Mouse (Mus musculus) forebrain, postnatal 0 days (tissue): ENCODE data around the gene Wipf2. TPM values are rescaled to one million over a fixed set of nuclear protein-coding genes. Genes with fewer than 3 reads are reported as not detected.

Experiments used
- ATAC-seq: fragments of 200-750 bp; cut with Nextera tagmentation; 2 replicates; pipeline ENCODE4 v1.8.0; 2017; ENCODE audit warnings: mild to moderate bottlenecking, moderate library complexity
- DNase-seq: peaks from one replicate; pipeline ENCODE4 v3.0.0-alpha.2; 2015
- H3K27ac ChIP-seq: fragments of 300-500 bp; sonication (generic); 2 replicates; pipeline ENCODE4 v1.5.1; 2014; ENCODE audit warnings: low read depth, mild to moderate bottlenecking, antibody characterized with exemption, low read length, moderate library complexity, mixed read lengths
- H3K27me3 ChIP-seq: fragments of 300-500 bp; sonication (generic); 2 replicates; pipeline ENCODE4 v1.6.1; 2014; ENCODE audit warnings: mild to moderate bottlenecking, low read length, mixed read lengths; ENCODE audit not compliant: insufficient read depth
- H3K36me3 ChIP-seq: fragments of 300-500 bp; sonication (generic); 2 replicates; pipeline ENCODE4 v1.6.1; 2014; ENCODE audit warnings: mild to moderate bottlenecking, moderate library complexity; ENCODE audit not compliant: insufficient read depth
- H3K4me1 ChIP-seq: fragments of 300-500 bp; sonication (generic); 2 replicates; pipeline ENCODE4 v1.6.1; 2014; ENCODE audit warnings: antibody characterized with exemption; ENCODE audit not compliant: insufficient read depth
- H3K4me2 ChIP-seq: fragments of 300-500 bp; sonication (generic); 2 replicates; pipeline ENCODE4 v1.6.1; 2014; ENCODE audit warnings: low read depth, mild to moderate bottlenecking, moderate library complexity
- H3K4me3 ChIP-seq: fragments of 300-500 bp; sonication (generic); 2 replicates; pipeline ENCODE4 v1.5.1; 2014; ENCODE audit warnings: low read depth, low read length, mixed read lengths
- H3K9ac ChIP-seq: fragments of 300-500 bp; sonication (generic); 2 replicates; pipeline ENCODE4 v1.6.1; 2014; ENCODE audit warnings: mild to moderate bottlenecking
- H3K9me3 ChIP-seq: fragments of 300-500 bp; sonication (generic); 2 replicates; pipeline ENCODE4 v1.6.1; 2016; ENCODE audit warnings: low read length
- CTCF ChIP-seq: sonication (generic); IDR thresholded peaks from 2 replicates; pipeline ENCODE4 v1.5.1; 2016; ENCODE audit warnings: antibody characterized with exemption, control low read depth, low read depth
- WGBS: fragments of 180-500 bp; shearing (Covaris S2); extraction: QIAGEN DNeasy Blood & Tissue Kit; methylation state at CpG from one replicate; pipeline ENCODE4 v1.1.7; 2014; 5-methylcytosine and 5-hydroxymethylcytosine counted together
- polyA plus RNA-seq: library from polyadenylated mRNA; unstranded; fragments of >200 nt; fragmentation: Nextera tagmentation; extraction: Ambion mirVana; gene quantifications from 2 replicates; pipeline ENCODE4 v1.2.1, GENCODE M21; 2015
- total RNA-seq: library from RNA; depleted of rRNA; stranded (reverse); fragments of >200 nt; gene quantifications from 2 replicates; pipeline ENCODE4 v1.2.3, GENCODE M21; 2014

Gene Wipf2
- total and polyA plus RNA-seq, 2 experiments from 2014 or later: 3.0 to 8.2 TPM

DNA sequence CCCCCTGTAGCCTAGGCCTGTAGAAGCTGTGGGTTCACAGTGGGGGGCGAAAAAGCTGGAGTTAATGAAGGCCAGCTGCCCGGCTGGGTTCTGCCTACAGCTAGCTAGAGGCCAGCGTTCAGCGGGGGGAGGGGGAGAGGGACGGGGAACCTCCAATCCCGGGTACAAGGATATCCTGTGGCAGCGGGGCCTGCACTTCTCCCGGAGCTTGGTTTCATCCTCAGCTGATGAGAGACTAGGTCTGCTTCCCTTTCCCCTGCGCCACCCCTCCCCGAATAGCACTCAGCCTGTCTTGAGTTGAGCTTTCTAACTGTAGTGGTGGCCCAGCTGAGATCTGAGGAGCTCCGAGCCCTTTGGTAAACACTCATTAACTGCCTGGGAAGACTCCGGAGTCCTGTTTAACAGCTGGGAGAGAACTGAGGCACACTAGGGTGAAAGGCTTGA lies 62.5 kb downstream of the Wipf2 start:
- Histone ChIP-seq H3K27ac (peak overlapping the region; percentile 6; the same call in 1 of the 2 replicates), H3K9ac (no peak overlapping the region), H3K27me3 (no peaks in the 10 kb centered on the region), H3K4me1 (peaks cover 23% of the 10 kb centered on the region), H3K4me2 (no peak overlapping the region), H3K9me3 (no peaks in the 10 kb centered on the region), H3K36me3 (no peaks in the 10 kb centered on the region), H3K4me3 (no peak overlapping the region)
- WGBS: 17% methylated on average over 12 of the region's 12 CpGs
- ATAC-seq (0 out of 2 replicates have a peak, but pooled peaks have one; percentile 4), DNase-seq (no peak)
- TF ChIP-seq CTCF: no peak

DNA sequence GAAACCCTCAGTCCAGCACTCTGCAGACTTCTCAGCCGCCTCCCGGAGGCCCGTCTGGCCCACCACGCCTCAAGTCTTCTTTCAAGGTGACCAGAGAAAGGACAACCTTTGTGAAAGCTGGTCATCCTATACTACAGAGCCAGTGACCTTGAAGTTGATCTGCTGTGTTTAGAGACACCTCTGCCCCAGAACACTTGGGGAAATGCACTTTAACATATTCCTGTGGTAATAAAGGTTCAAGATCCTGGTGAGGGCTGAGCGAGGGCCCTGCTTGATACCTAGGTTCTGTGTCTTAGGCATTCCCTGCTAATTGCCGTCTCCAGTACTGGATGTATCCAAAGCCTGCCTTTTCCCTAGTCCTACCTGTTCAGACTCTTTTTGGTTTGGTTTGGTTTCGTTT lies 63.1 kb downstream of the Wipf2 start:
- H3K4me2 ChIP-seq: no peak overlapping the region
- DNase-seq (no peak), ATAC-seq (no peak)
- H3K27me3 ChIP-seq: no peaks in the 10 kb centered on the region
- no peak overlapping the region for H3K4me3 ChIP-seq
- H3K36me3 ChIP-seq: no peaks in the 10 kb centered on the region
- 78% methylated on average over 7 of the region's 7 CpGs for WGBS
- no peak for TF ChIP-seq CTCF
- H3K27ac ChIP-seq: no peak overlapping the region
- no peaks in the 10 kb centered on the region for H3K9me3 ChIP-seq
- H3K9ac ChIP-seq: no peak overlapping the region
- peaks cover 23% of the 10 kb centered on the region for H3K4me1 ChIP-seq

DNA sequence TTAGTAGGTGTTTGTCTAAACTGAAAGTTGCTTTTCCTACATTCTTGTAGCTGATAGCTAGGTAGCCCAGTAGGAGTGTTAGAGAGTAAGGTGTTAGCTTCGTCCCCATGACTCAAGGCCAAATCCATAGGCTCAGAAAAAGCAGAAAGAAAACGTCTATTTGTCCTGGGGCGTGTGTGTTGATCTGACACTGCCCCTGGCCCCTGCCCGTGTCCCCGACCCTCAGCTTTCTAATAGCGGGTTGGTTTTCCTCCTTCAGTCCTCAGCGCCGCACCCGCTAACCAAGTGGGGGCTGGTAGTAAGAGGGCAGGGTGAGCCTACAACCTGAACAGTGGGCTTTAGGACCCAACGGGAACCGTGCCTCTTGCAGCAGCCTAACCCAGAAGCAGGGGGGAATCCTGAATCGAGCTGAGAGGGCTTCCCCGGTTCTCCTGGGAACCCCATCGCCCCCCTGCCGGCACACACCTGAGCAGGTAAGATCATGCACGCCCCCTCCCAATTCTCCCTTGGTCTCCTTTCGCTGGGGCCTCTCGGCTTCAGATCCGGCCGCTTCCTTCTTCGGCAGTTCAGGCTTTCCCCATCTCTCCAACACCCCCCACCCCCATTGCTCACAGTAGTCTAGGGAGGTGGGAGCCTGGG lies 64.1 kb downstream of the Wipf2 start, which contains the start of gene Rara:
Rara (plus strand) TSS at position 381 of the 639 bp plus-strand sequence.
- peak; percentile 56 for DNase-seq
- Histone ChIP-seq H3K9me3 (no peaks in the 10 kb centered on the region), H3K4me2 (peak within 1 kb of the TSS; percentile 63), H3K4me1 (peaks cover 23% of the 10 kb centered on the region), H3K27ac (no peak within 1 kb of the TSS), H3K36me3 (no peaks in the 10 kb centered on the region), H3K9ac (peak within 1 kb of the TSS; percentile 73), H3K4me3 (peak within 1 kb of the TSS; percentile 60), H3K27me3 (no peaks in the 10 kb centered on the region)
- TF ChIP-seq CTCF: no peak
- WGBS: 14% methylated on average over 21 of the region's 21 CpGs
- ATAC-seq: peak; percentile 58

DNA sequence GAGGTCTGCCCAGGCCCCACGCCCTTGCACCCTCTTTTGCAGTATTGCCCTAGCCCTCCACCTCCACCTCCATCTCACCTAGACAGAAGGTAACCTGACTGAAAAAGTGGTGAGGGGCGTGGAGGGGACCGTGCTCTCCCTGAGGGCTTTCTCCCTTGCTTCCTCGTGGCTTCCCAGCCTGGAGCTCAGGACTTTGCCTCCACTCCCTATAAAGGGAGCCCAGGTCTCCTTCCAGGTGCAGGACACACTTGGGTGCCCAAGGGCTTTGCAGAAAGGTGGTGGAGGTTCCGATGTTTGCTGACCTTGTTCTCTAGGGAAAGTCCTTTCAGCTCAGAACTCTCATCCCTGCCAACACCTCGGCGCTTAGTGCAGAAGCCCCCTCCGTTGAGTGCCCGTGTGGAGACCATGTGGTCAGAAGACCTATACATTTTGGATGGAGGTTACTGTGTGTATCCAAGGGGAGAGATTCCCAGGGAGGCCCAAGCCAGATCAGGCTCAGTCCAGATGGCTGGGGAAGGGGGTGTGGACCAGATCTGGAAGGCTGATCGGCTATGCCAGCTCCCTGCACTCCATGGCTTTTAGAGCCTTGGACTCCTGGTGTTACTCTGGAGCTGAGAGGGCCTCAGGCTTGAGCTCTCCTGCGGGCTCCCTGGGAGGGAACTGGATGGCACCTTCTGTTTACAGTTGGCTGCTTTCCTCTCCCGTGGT lies 64.9 kb downstream of the Wipf2 start:
- Histone ChIP-seq H3K4me1 (peaks cover 23% of the 10 kb centered on the region), H3K4me2 (peak overlapping the region; percentile 63), H3K27ac (no peak overlapping the region), H3K36me3 (no peaks in the 10 kb centered on the region), H3K9ac (peak overlapping the region; percentile 73), H3K4me3 (peak overlapping the region; percentile 60), H3K9me3 (no peaks in the 10 kb centered on the region), H3K27me3 (no peaks in the 10 kb centered on the region)
- ATAC-seq: no peak
- no peak for DNase-seq
- 12% methylated on average over 12 of the region's 12 CpGs for WGBS
- no peak for TF ChIP-seq CTCF

DNA sequence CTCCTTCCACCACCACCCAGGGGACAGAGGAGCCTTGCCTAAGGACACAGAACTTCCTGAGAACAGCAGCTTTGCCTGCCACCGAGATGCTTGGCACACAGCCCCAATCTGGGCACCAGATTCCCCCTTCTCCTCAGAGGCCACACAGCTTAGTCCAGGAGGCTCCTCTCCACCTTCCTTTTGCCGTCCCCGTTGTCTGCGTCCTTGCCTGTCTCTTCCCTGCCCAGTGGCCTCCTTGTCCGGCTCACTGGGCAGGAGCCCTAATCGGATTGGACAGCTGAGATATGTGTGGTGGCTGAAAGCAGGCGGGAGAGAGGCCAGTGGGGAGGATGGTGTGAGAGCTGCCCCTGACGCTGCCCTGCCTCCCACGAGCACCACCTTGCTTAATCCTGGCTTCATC lies 66.1 kb downstream of the Wipf2 start:
- DNase-seq (no peak), ATAC-seq (no peak)
- Histone ChIP-seq H3K27ac (no peak overlapping the region), H3K36me3 (no peaks in the 10 kb centered on the region), H3K27me3 (no peaks in the 10 kb centered on the region), H3K9ac (peak overlapping the region; percentile 25; the same call in 1 of the 2 replicates), H3K4me3 (peak overlapping the region; percentile 11; the same call in 1 of the 2 replicates), H3K4me1 (peaks cover 23% of the 10 kb centered on the region), H3K4me2 (peak overlapping the region; percentile 63), H3K9me3 (no peaks in the 10 kb centered on the region)
- no peak for TF ChIP-seq CTCF
- 11% methylated on average over 9 of the region's 9 CpGs for WGBS

DNA sequence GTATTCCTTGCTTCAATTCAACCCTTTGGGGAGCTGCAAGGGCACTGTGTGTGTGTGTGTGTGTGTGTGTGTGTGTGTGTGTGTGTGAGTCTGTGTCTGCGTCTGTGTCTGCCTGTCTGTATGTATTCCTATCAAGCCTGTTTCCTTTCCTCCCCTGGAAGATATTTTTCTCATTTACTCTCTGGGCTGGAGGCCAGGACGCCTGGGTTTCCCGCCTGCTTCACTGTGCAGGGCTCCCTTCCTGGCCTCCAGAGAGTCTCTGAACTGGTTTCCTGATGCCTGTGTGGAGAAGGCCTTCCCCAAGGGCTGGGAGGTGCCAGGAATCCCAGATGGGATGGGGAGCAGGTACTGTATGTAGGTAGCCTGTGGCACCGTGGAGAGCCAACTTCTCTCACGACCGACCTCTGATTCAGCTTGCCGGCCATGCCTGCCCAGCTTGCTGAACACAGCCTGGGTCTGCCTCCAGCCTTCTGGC lies 66.7 kb downstream of the Wipf2 start:
- Histone ChIP-seq H3K4me2 (peak overlapping the region; percentile 63), H3K9ac (peak overlapping the region; percentile 25; the same call in 1 of the 2 replicates), H3K36me3 (no peaks in the 10 kb centered on the region), H3K27me3 (no peaks in the 10 kb centered on the region), H3K27ac (no peak overlapping the region), H3K4me1 (peaks cover 22% of the 10 kb centered on the region), H3K4me3 (no peak overlapping the region), H3K9me3 (no peaks in the 10 kb centered on the region)
- TF ChIP-seq CTCF: no peak
- WGBS: 38% methylated on average over 7 of the region's 7 CpGs
- ATAC-seq: no peak
- no peak for DNase-seq
